Mouse (Mus musculus) spleen, postnatal 36 days (tissue): Measurements from ENCODE around the gene Fgf9.

Source experiments
- DNase-seq, 2 experiments: peaks; one replicate each; pipeline ENCODE4 v3.0.0; 2022; ENCODE audit warnings: low spot score in 2 of 2, mixed read lengths in 1 of 2

The Fgf9 gene

DNA sequence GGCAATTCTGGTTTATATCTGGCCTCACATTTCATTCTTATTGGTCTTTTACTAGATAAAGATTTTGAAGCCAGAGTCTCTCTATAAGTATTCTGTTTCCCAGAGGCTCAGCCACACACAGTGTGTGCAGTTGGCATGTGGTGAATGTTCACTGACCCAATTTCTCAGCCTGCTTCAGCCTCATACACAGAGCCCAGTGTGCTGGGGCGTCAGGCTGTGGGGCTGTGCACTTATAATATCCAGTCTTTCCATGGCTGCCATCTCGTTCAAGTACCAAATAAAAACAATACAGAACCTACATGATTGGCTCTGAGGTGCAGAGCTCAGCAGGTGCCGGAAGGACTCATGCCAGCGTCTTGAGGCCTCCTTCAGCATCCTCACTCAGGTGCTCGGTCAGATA is 19.1 kb downstream of the Fgf9 start:
- no peak for DNase-seq

DNA sequence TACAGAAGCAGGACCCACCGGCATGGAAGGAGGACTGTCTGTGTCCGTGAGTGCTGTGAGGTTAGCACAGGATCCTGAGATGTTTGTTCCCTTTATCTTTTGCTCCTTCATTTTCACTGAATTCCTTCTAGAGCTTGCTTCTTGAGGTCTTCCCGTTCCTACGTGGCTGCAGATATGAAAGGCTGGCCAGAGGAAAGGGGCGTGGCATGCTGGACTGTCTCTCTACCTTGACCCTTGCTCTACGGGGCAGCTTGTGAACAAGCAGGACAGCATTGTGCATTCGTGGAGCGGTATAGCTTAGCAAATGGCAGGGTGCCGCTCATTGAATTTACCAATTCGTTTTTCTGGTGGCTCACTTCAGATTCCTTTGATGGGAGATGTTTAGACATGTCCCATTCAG is 21.0 kb downstream of the Fgf9 start:
- no peak for DNase-seq

DNA sequence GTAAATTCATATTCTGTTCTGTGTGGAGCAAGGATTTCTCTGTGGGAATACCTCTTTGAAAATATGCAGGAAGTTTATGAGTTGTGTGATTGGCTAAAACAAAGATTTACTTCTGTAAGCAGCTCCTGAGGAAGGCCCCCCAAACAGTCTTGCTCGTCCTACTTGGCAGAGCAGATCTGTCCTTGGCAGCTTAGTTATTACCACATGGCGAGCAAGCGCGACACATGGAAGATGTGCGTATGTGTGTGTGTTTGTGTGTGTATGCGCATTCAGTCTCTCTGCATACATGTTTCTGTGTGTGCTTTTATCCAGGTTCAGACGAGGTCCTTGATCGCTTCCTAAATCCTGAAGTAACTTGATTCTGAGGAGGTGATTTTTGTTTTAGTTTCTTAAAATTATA is 29.3 kb downstream of the Fgf9 start:
- DNase-seq, result no peak

- DNase-seq, result no peak
Observed at GRCm38 (mm10) chr14:58101298-58101697, 31.0 kb downstream of the Fgf9 start.

DNA sequence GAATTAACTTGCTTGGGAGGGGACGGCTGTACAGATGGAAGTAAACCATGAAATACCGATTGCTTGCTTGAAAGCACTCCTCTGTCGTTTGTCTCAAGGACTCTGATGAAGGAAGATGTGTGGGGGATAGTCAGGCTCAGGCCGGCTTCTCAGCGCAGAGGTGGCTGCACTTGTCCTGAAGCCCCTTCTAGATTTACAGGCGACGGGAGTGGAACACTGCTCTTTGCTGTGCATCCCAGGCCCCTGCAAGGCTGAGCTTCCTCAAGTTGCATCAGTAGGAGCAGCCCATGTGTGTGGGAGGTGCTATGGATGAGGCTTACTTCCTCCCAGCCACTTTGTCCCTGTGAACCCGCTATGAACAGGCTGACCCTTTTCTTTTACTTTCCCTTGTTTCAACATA is 33.9 kb downstream of the Fgf9 start:
- no peak for DNase-seq

DNA sequence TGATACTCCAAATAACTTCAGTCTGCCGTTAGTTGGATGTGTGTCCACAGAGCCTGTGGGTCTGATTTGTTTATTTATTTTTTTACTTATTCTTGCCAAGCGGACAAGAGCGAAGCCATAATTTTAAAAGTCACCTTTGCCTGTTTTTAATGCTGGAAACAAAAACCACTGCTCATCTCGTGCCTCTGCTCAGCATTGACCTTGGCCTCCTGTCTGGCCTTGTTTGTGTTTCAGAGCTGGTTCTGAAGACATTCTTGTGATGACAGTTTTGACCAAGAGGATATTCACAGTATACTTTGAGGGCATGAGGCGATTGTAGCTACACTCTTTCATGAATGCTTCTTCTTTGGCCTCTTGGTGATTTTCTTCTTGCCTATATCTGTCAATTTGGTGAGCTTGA is 35.2 kb downstream of the Fgf9 start:
- DNase-seq, result no peak

DNA sequence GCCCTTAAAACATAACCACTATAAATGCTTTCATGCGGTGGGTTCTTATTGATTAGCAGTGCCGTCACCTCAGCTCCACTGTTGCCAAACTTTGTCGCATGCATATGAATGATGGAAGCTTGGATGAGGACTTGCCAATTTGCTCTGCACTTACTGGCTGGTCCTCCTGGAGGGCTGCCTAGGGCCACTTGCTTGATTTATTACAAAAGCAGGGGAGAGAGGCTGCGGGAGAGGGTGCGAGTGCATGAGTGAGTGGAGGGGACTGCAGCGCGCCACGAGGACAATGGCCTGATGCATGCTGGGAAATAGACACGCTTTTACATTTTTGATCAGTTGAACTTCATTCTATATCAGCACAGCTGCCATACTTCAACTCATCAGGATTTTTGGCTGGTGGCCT is 39.3 kb downstream of the Fgf9 start:
- no peak for DNase-seq

- no peak for DNase-seq
Observed at GRCm38 (mm10) chr14:58111562-58111961, 41.2 kb downstream of the Fgf9 start.

- DNase-seq, result no peak
Observed at GRCm38 (mm10) chr14:58112341-58112740, 42.0 kb downstream of the Fgf9 start.

- no peak for DNase-seq
Observed at GRCm38 (mm10) chr14:58113180-58113579, 42.8 kb downstream of the Fgf9 start.

DNA sequence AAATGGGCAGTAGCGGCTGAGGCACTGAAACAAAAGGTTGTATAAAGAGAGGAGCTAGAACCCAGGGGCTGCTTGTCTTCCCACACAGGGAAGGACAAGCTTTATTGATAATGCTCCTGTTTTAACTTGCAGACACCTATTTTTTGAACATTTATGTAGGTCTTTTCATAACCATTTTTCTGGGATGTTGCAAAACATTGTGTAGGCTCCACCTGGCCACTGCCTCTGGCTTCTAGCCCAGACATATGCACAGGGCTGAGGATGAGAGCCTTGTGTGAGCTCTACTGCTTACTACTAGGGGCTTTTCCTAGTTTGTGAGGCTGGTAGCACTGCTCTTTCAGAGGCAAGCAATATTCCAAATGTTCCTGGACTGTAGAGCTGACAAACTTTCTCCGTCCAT is 43.8 kb downstream of the Fgf9 start:
- DNase-seq, result no peak

- no peak for DNase-seq
Observed at GRCm38 (mm10) chr14:58124625-58125024, 54.3 kb downstream of the Fgf9 start.

- DNase-seq, result no peak
Observed at GRCm38 (mm10) chr14:58126508-58126907, 56.2 kb downstream of the Fgf9 start.

DNA sequence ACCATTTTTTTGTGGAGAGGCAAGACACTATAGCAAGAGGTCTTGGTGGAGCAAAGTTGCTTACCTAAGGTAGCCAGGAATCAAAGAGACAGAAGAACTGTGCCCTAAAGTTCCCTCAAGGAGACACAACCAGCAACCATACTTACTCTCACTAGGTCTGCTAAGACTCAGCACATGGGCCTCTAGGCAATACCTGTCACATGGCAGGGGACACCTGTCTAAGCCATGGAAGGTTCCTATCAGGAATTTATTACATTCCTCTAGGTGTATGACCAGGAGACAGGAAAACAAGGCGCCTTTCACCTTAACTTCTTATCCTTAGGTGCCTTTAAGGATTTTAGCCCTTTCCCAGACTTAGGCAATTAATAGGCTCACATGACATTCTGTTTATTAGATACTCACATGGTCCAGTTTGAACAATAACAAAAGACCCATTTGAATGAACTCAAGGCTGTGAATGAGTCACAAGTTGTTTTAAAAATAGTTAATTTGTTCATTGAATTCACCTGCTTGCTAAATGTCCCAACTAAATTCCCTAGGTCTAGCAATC is 69.2 kb downstream of the Fgf9 start:
- no peak for DNase-seq

DNA sequence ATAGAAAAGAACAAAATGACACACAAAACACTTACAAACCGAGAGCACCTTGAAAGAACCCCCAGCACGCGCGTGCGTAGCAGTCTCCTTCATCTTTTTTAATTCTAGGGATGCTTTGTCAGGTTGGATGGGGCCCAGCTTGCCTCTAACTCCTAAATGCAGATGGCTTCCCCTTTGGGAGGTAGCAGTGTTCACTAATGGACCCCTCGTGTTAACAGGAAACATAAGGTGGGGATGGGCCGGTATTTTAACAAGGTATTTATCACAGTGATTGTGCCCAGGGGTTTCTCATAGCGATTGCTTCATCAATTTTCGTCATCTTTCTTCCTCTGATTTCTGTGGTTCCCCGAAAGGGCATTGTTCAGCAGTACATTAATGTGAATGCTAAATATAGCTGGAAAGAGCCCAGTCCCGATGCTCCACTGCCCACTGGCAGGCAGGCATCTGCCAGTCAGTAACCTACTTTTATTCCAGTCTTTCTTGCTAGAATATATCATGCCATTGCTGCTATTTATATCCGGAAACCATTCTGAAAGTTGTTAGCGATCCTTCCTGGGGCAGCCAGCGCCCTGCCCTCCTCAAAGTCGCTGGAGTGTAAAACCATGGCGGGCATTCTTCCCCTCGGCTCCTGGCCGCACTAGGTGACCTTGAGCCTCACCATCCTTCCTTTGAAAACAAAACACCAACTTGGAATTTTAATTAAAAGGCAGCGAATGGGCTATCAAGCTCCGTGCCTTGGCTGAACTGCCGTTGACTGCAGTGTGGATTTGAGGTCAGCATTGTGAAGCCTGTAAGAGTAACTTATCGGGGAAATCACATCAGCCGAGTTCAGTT is 79.5 kb downstream of the Fgf9 start:
- DNase-seq, result no peak

DNA sequence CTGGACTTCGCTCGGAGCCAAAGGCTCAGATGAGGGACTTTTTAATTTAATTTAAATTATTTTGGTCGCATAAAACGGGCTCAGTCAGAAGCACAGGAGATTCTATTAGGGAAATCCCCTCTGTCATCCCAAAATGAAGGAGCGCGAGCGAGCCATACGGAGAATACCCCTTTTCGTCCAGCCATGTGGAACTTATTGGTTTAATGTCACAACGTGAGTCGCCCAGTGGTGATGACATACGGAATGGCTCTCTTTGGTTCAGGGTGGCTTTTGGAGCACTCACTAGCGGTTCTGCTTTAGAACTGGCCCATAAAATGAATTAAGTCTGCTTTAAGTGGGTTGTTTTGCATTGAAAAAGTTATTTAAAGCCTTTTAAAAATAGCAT is 80.1 kb downstream of the Fgf9 start:
- no peak for DNase-seq

GRCm38 (mm10) chr14:58152110-58152509 is 81.8 kb downstream of the Fgf9 start:
- DNase-seq, result no peak

DNA sequence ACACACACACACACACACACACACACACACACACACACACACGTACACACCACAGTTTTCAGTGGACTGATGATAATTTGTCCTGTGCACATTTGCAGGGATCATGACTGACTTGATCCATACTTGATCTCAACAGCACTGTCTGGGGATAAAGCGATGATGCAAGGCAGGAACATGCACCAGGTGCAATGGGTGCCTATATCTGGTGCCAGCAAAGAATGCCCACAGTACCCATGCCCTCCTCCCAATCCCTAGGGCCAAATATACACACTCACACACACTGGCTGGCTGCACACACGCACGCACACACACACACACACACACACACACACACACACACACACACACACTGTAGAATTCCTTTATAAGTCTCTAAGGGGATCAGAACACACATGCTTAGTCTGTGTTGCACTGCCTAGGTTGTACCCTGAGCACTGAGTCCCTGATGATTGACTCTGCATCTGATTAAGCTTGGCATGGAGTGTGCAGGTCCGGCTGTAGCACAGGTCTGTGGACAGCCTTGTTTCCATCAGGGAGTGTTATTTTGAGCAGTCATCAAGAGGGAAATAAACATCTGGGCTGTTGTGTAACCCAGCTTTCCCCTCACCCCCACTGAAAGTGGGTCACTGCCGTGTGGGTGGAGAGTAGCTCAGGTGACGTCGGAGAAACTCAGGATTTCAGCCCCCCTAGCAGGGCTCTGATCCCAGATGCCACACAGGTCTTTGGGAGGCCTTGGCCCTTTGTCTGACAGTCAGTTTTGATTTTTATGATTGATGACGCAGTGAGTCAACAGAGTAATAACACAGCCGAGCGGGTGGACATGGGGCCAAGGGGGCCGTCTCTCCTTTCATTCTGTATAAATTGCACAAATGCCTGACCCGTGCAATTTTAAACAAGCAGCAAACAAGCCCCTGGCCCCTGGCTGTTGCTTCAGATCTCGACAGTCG is 83.4 kb downstream of the Fgf9 start:
- no peak for DNase-seq

GRCm38 (mm10) chr14:58160624-58161023 is 90.3 kb downstream of the Fgf9 start:
- DNase-seq, result no peak
